ENCODE assay signal across 13 mouse cellular contexts in genomic region chr11:65402460-65403154, GRCm38 (mm10).
DNase-seq lines count a peak whose midpoint lies in the region; ATAC-seq and TF ChIP-seq lines count a peak whose summit lies in the region.
"Had no signal": no experiment of that assay in that cellular context is flagged by ENCODE, and none has a peak within 500 bp of the region (broad histone marks: within the 10 kb centered on the region; RNA-seq: fewer than 3 reads in every experiment).

No protein-coding gene starts in this region.

- H3K36me3 ChIP-seq in forebrain, embryonic 13.5 days (ENCODE audit: poor library complexity, severe bottlenecking) = no peaks in the 10 kb centered on the region
- no peaks in the 10 kb centered on the region for H3K36me3 ChIP-seq in forebrain, embryonic 10.5 days (replicated peaks)
- H3K36me3 ChIP-seq in lung, embryonic 14.5 days (ENCODE audit: insufficient read depth) = no peaks in the 10 kb centered on the region
- H3K36me3 ChIP-seq: G1E had no signal

- 84% methylated on average over 12 of the region's 12 CpGs for whole genome bisulfite sequencing in forebrain, embryonic 13.5 days
- WGBS in forebrain, embryonic 10.5 days = 85% methylated on average over 12 of the region's 12 CpGs
- WGBS in lung, embryonic 14.5 days = 37% methylated on average over 12 of the region's 12 CpGs

- no peak overlapping the region for H3K4me2 ChIP-seq in forebrain, embryonic 13.5 days
- H3K4me2 ChIP-seq in lung, embryonic 14.5 days = no peak overlapping the region

- no peak overlapping the region for H3K9ac ChIP-seq in forebrain, embryonic 13.5 days
- H3K9ac ChIP-seq in lung, embryonic 14.5 days = no peak overlapping the region

- TF ChIP-seq CTCF in lung, embryonic 14.5 days (IDR thresholded peaks at IDR 0.05; ENCODE audit: low read depth) = no peak

- H3K9me3 ChIP-seq in forebrain, embryonic 13.5 days (replicated peaks) = no peaks in the 10 kb centered on the region
- H3K9me3 ChIP-seq in forebrain, embryonic 10.5 days = no peaks in the 10 kb centered on the region
- no peaks in the 10 kb centered on the region for H3K9me3 ChIP-seq in lung, embryonic 14.5 days (ENCODE audit: low read depth, low read length)
- H3K9me3 ChIP-seq: G1E had no signal

- no peaks in the 10 kb centered on the region for H3K4me1 ChIP-seq in forebrain, embryonic 13.5 days
- no peaks in the 10 kb centered on the region for H3K4me1 ChIP-seq in forebrain, embryonic 10.5 days
- H3K4me1 ChIP-seq in lung, embryonic 14.5 days (ENCODE audit: insufficient read depth) = no peaks in the 10 kb centered on the region

- DNase-seq in forebrain, embryonic 10.5 days (ENCODE audit: extremely low spot score, low spot score) = no peak
- peak; percentile 87 for DNase-seq in lung, embryonic 14.5 days
- DNase-seq in lung, postnatal 25 days (ENCODE audit: low spot score) = no peak
- DNase-seq in cerebellum, adult 11-12 months = peak; percentile 75
- DNase-seq in layer of hippocampus, adult 8-10 months (ENCODE audit: low spot score in 2 of 2) = peak; percentile 16 to 35
- no peak for DNase-seq in urinary bladder, postnatal 25 days (ENCODE audit: low spot score)
- no peak for DNase-seq in yolk sac, embryonic 10.5 days (ENCODE audit: low spot score)
- DNase-seq: gastrocnemius, postnatal 36 days; kidney, adult 18-20 months had no signal

- H3K27me3 ChIP-seq in forebrain, embryonic 13.5 days = no peaks in the 10 kb centered on the region
- no peaks in the 10 kb centered on the region for H3K27me3 ChIP-seq in forebrain, embryonic 10.5 days (ENCODE audit: poor library complexity, severe bottlenecking)
- H3K27me3 ChIP-seq in lung, embryonic 14.5 days (ENCODE audit: insufficient read depth, low read length) = no peaks in the 10 kb centered on the region

- peak; percentile 76; the same call in 1 of the 2 replicates for ATAC-seq in forebrain, embryonic 13.5 days
- peak; percentile 97 for ATAC-seq in lung, embryonic 14.5 days (ENCODE audit: insufficient read depth)
- ATAC-seq: activated CD4-positive, CD25-positive, alpha-beta regulatory T cell, adult 4 months had no signal

- no peak overlapping the region for H3K27ac ChIP-seq in forebrain, embryonic 13.5 days
- no peak overlapping the region for H3K27ac ChIP-seq in forebrain, embryonic 10.5 days
- H3K27ac ChIP-seq in lung, embryonic 14.5 days (ENCODE audit: low read depth) = no peak overlapping the region

- H3K4me3 ChIP-seq in forebrain, embryonic 13.5 days = no peak overlapping the region
- H3K4me3 ChIP-seq in forebrain, embryonic 10.5 days = no peak overlapping the region
- no peak overlapping the region for H3K4me3 ChIP-seq in lung, embryonic 14.5 days (ENCODE audit: low read depth, low read length)
- H3K4me3 ChIP-seq: erythroblast, embryonic 14.5 days had no signal

Comparison
In these comparisons a context has a peak if more than half of its experiments do, and no peak if none do; other contexts are left out.
1. DNase-seq: peak in lung, embryonic 14.5 days (single experiment), cerebellum, adult 11-12 months (single experiment) and layer of hippocampus, adult 8-10 months (2 of 2); none in forebrain, embryonic 10.5 days (single experiment), lung, postnatal 25 days (single experiment), urinary bladder, postnatal 25 days (single experiment) and yolk sac, embryonic 10.5 days (single experiment).